Mouse (Mus musculus) embryonic fibroblast, embryonic 13.5 days (primary cell): ENCODE results near the gene Atad3a.

ENCODE experiments used
- CTCF ChIP-seq: IDR thresholded peaks from 2 replicates; pipeline ENCODE4 v1.5.1; 2011; ENCODE audit warnings: mild to moderate bottlenecking, control low read depth, low read length, moderate library complexity, borderline replicate concordance; ENCODE audit not compliant: insufficient read depth
- POLR2A ChIP-seq: IDR thresholded peaks from 2 replicates; pipeline ENCODE4 v1.6.1; 2011; ENCODE audit warnings: low read depth, mild to moderate bottlenecking, control low read depth, low read length, moderate library complexity

DNA sequence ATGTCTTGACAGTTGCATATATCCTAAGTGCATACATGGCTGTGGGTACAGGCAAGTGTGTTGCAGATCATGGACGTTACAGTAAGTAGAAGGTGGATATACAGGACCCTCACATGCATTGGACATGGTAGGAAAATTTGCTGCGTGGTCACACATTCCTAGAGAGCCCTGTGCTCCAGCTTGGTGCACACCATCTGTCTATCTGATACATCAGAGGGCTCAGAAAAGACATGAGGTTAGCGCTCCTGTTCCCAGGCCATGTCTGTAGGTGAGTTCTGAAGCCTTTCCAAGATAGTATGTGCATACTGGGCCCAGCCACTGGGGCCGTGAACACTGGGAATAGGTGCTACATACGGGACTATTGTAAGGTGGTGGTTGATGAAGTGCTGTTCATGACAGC, 24.5 kb downstream of the Atad3a start:
- no peak for TF ChIP-seq CTCF
- no peak for TF ChIP-seq POLR2A
